Mouse (Mus musculus) heart, postnatal 14 days (tissue): ENCODE measurements around the gene Adrb1. TPM values are rescaled to one million over a fixed set of nuclear protein-coding genes. Genes with fewer than 3 reads are reported as not detected.
A peak's percentile ranks its signal among the peaks of the same experiment; 100 is the strongest.
"Not testable (repeated sequence)": the region's sequence is repeated elsewhere in the genome, so short reads cannot be mapped to it uniquely, and the experiment has no call there.

ENCODE experiments used
- DNase-seq, 2 experiments: peaks; one replicate each; pipeline ENCODE4 v3.0.0; 2021 to 2022
- intact Hi-C: fragments of 180-260 bp; cut with DNase I; formaldehyde crosslinking; loops from one replicate; pipeline ENCODE4 v1.15.1; 2025
- total RNA-seq, 2 experiments: library from RNA; stranded (reverse); gene quantifications; 2 replicates each; pipeline ENCODE4 v1.2.3; 2021

Adrb1 gene
- total RNA-seq, 2 experiments from 2014 or later, result 23.2 to 24.2 TPM

GRCm38 (mm10) chr19:56745061-56745460 lies 23.1 kb downstream of the Adrb1 start:
- peak; percentile 48 to 58 for DNase-seq
- intact Hi-C loops, result no loop called here

GRCm38 (mm10) chr19:56745528-56745927 lies 23.5 kb downstream of the Adrb1 start:
- intact Hi-C loops, result no loop called here
- peak in 1 of 2 experiments; percentile 56 for DNase-seq

DNA sequence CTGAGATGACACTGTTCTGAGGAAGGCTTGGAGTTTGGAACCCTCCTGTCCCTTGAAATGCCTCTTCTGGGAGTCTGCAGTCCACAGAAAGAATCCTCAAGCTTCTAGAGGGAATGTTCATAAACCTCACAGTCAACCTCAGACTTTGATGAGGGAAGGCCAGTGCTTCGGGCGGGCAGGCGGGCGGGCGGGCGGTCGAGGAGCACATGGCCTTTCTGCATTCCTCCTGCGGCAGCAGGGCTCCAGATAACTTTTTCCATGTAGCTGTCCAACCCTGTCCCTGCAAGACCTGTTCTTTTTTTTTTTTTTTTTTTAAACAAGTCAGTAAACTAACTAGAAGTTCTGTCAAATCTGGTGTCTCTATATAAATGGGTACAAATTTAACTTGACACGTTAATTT lies 24.6 kb downstream of the Adrb1 start:
- intact Hi-C loops, result no loop called here
- no peak for DNase-seq

DNA sequence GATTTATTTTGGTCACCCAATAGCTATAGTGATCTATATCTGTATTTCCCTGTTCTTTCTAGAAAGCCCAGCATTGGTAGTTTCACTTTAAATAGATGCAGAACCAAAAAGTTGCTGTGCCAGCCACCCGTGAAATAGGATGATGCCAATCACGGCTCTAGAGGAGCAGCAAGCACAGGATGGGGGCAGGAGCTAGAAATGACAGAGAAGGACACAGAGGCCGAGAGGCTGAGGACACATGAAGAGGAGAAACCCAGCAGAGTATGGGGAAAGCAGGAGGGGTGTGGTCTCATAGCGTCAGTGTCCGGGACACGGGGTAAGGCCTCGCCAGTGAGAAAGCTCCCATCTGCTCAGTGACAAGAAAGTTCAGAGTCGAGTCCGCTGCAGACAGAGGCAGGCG lies 25.9 kb downstream of the Adrb1 start:
- intact Hi-C loops, result no loop called here

GRCm38 (mm10) chr19:56749343-56749742 lies 27.3 kb downstream of the Adrb1 start:
- no peak for DNase-seq
- intact Hi-C loops, result no loop called here

More for the DNA sequence above, 25.9 kb downstream of the Adrb1 start:
- DNase-seq, result no peak

GRCm38 (mm10) chr19:56750709-56751108 lies 28.7 kb downstream of the Adrb1 start:
- intact Hi-C loops, result no loop called here
- no peak for DNase-seq

GRCm38 (mm10) chr19:56754456-56754855 lies 32.5 kb downstream of the Adrb1 start:
- DNase-seq, intact Hi-C loops: not testable (repeated sequence)

DNA sequence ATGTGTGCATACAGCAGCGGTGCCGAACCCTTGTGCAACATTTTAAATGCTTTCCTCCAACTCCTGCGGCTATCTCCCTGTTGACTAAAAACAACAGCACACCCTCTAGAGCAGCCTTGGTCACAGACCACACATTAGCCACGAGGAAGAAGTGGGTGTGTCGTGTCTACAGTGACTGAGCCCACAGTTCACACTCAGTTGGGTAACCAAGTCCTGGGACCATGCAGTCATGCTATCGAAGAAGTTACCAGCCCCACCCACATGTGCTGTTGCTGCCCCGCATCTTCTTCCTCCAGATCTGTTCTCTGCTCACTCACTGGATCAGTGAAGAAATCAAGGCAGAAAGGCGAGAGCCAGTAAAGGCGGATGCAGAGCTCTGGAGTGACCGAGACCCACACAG lies 34.4 kb downstream of the Adrb1 start:
- no peak for DNase-seq

DNA sequence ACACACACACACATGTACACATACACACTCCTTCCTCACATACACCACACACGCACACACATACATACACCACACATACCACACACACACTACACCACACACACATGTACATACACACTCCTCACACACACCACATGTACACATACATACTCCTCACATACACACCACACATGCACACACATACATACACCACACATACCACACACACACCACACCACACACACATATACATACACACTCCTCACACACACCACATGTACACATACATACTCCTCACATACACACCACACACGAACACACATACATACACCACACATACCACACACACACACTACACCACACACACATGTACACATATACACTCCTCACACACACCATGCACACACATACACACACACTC lies 36.3 kb downstream of the Adrb1 start:
- intact Hi-C loops, result no loop called here
- no peak for DNase-seq

More for the DNA sequence above, 34.4 kb downstream of the Adrb1 start:
- intact Hi-C loops, result no loop called here

- no peak for DNase-seq
- intact Hi-C loops, result no loop called here
Measured at GRCm38 (mm10) chr19:56759740-56760139, 37.7 kb downstream of the Adrb1 start.

- intact Hi-C loops, result no loop called here
- no peak for DNase-seq
Measured at GRCm38 (mm10) chr19:56760306-56760940, 38.4 kb downstream of the Adrb1 start.

- DNase-seq, result no peak
- intact Hi-C loops, result no loop called here
Measured at GRCm38 (mm10) chr19:56761096-56761495, 39.1 kb downstream of the Adrb1 start.

GRCm38 (mm10) chr19:56761727-56762126 lies 39.7 kb downstream of the Adrb1 start:
- DNase-seq, result no peak
- intact Hi-C loops, result no loop called here

GRCm38 (mm10) chr19:56762686-56763085 lies 40.7 kb downstream of the Adrb1 start:
- no peak for DNase-seq
- intact Hi-C loops, result no loop called here

GRCm38 (mm10) chr19:56769024-56769423 lies 47.0 kb downstream of the Adrb1 start:
- DNase-seq, result no peak
- intact Hi-C loops, result no loop called here

DNA sequence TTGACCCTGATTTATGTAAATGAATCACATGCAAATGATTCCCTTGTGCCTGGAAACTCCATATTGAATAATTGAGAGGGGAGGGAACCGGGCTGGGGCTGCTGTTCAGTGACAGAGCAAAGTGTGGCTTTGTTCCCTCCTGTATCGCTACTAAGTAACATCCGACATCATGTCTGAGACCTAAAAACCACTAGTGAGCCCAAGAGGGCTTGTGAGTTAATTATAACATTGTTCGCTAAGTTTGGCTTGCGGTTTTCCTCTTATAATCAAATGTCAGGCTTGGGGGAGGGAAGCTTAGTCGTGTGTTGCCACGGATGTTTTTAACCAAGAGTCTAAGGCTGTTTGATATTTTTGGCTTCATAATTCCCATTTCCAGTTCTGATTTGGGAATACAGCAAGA lies 50.2 kb downstream of the Adrb1 start:
- intact Hi-C loops, result no loop called here
- no peak for DNase-seq

- intact Hi-C loops, result no loop called here
- DNase-seq, result no peak
Measured at GRCm38 (mm10) chr19:56773393-56773971, 51.5 kb downstream of the Adrb1 start.

GRCm38 (mm10) chr19:56774408-56774962 lies 52.5 kb downstream of the Adrb1 start:
- intact Hi-C loops, result no loop called here
- peak; percentile 39 to 49 for DNase-seq

DNA sequence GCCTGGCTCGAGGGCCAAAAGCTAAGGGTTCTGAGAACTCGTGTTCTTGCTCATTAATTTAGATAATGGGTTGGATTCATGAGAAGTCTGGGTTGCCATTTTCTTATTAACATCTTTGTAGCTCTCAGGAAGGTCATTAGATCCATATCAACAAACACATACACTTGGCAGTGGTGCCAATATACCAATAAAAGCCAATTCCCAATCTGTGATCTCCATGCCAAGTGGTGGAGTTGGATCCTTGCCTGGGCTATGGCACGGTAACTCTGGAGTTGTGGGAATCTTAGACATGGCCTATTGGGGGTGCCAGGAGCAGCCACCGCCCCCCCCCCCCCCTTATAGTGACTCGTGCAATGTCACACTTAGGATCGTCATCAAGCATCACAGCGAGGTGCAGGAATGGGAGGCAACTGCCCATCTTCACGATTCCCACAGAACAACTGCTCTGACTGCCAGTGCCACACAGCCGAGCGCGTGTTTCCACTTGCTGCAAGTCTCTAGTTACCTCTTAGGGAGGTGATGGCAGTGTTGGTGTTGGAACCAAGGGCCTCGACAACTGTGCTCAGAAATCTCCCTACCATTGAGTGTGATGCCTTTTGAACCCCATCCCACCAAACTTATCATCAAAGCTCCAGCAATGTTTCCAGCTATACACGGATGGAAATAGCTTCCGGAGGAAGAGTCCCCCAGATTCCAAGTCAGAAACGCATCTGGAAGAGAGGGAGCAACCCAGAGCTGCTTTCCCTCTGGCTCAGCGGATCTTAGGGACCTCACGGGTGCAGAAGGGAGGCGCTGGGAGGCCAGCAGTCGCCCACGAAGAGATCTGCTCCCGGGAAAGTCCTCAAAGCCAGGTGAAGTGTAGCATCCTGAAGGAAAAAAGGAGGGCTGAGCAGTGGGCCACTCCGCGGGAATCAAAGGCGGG lies 53.2 kb downstream of the Adrb1 start:
- intact Hi-C loops, result loop anchor here (5.0 kb wide), 1 partner anchor 353 kb away; no protein-coding TSS in a partner anchor
- DNase-seq, result no peak

DNA sequence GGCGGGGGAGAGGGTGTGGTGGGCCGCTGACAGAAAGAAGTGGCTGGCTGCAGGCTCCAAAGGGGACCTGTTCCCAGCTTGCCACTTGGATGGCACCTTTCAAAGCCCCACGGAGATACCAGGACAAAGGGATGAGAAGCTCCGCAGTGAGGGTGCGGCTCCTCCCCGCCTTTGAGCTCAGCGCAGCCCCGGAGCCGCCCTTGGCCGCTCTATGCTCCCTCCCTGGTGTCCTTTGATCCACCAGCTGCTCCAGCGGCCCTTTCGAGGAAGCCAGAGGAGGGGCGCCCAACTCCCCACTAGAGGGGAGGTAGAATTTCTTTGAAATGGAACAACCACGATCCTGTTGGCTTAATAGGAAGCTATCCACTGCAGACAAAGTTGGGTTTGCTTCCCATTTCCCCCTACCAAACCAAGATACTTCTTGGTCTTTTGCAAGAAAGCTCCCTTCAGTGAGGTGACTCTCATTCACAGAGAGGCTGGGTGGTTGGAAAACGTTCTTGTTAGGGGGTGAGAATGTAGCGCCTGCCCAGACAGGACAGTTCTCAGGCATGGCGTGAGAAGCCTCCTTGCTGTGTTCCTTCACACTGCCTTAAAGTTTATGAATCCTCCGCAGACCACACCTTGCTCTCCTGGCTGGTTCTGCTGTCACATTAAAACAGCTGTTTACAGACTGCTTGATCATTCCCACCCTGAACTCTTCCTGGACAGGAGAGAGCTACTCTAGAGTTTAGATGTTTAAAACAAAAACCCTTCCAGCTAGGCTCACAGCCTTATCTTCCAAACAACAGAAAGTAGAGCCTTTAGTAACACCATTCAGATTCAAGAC lies 54.1 kb downstream of the Adrb1 start:
- intact Hi-C loops, result loop anchor here (2.0 to 5.0 kb wide), 3 partner anchors 55 to 354 kb away; no protein-coding TSS in a partner anchor
- DNase-seq, result peak; percentile 27 to 41
